Mouse (Mus musculus) MEL (cell line): ENCODE measurements around the gene Fxyd7. TPM values are rescaled to one million over a fixed set of nuclear protein-coding genes. Genes with fewer than 3 reads are reported as not detected.

Experiments used
- DNase-seq: peaks from one replicate; pipeline ENCODE4 v3.0.0; 2011; ENCODE audit warnings: low read depth, low spot score
- H3K27ac ChIP-seq: 2 replicates; pipeline ENCODE4 v1.5.1; 2012; ENCODE audit warnings: low read depth, mild to moderate bottlenecking, control low read depth, low read length, moderate library complexity; ENCODE audit not compliant: control insufficient read depth
- H3K27me3 ChIP-seq, 2 experiments: fragments of 150-350 bp in 1 of 2; sonication (generic) in 1 of 2; 2 replicates each; pipeline ENCODE4 v1.6.1; 2012; ENCODE audit warnings: low read length in 2 of 2, mild to moderate bottlenecking in 2 of 2, improper control_type of control experiment in 1 of 2, moderate library complexity in 1 of 2; ENCODE audit not compliant: insufficient read depth in 2 of 2, control insufficient read depth in 1 of 2
- H3K36me3 ChIP-seq, 2 experiments: 2 replicates each; pipeline ENCODE4 v1.6.1; 2012 to 2014; ENCODE audit warnings: low read length in 2 of 2, improper control_type of control experiment in 1 of 2, inconsistent platforms in 1 of 2, mild to moderate bottlenecking in 1 of 2; ENCODE audit not compliant: insufficient read depth in 2 of 2, control insufficient read depth in 1 of 2
- H3K4me1 ChIP-seq, 2 experiments: fragments of 150-350 bp in 1 of 2; sonication (generic) in 1 of 2; 2 replicates each; pipeline ENCODE4 v1.6.1; 2012; ENCODE audit warnings: low read length in 2 of 2, improper control_type of control experiment in 1 of 2, mild to moderate bottlenecking in 1 of 2; ENCODE audit not compliant: insufficient read depth in 2 of 2, control insufficient read depth in 1 of 2
- H3K4me3 ChIP-seq, 2 experiments: fragments of 150-350 bp in 1 of 2; sonication (generic) in 1 of 2; 2 replicates each; pipeline ENCODE4 v1.5.1; 2012; ENCODE audit warnings: low read depth in 2 of 2, low read length in 2 of 2, mild to moderate bottlenecking in 2 of 2, moderate library complexity in 2 of 2, control low read depth in 1 of 2, improper control_type of control experiment in 1 of 2; ENCODE audit not compliant: control insufficient read depth in 1 of 2, insufficient read depth in 1 of 2
- H3K79me2 ChIP-seq: 2 replicates; pipeline ENCODE4 v1.6.1; 2012; ENCODE audit warnings: mild to moderate bottlenecking, low read length, moderate library complexity; ENCODE audit not compliant: control insufficient read depth, poor library complexity, insufficient read depth
- H3K9ac ChIP-seq: 2 replicates; pipeline ENCODE4 v1.6.1; 2012; ENCODE audit warnings: low read depth, mild to moderate bottlenecking, control low read depth, low read length, moderate library complexity; ENCODE audit not compliant: control insufficient read depth, poor library complexity, severe bottlenecking
- H3K9me3 ChIP-seq: fragments of 150-350 bp; sonication (generic); replicated peaks from 2 replicates; pipeline ENCODE4 v1.6.1; 2012; ENCODE audit warnings: mild to moderate bottlenecking, low read length, improper control_type of control experiment, moderate library complexity; ENCODE audit not compliant: insufficient read depth
- CHD1 ChIP-seq: IDR thresholded peaks from 2 replicates; pipeline ENCODE4 v1.6.1; 2012; ENCODE audit warnings: low read depth, mild to moderate bottlenecking, inconsistent platforms, low read length, improper control_type of control experiment
- CTCF ChIP-seq, 3 experiments: IDR thresholded peaks in 2 of 3; conservative IDR thresholded peaks in 1 of 3; 2 replicates each; pipeline ENCODE4 v1.5.1; 2011 to 2012; ENCODE audit warnings: low read length in 3 of 3, low read depth in 2 of 3, mild to moderate bottlenecking in 2 of 3, improper control_type of control experiment in 1 of 3, inconsistent platforms in 1 of 3, mixed read lengths in 1 of 3, moderate library complexity in 1 of 3; ENCODE audit not compliant: control insufficient read depth in 1 of 3, insufficient read depth in 1 of 3, poor library complexity in 1 of 3, severe bottlenecking in 1 of 3
- E2F4 ChIP-seq: IDR thresholded peaks from 2 replicates; pipeline ENCODE4 v1.6.1; 2011; ENCODE audit warnings: low read depth, low read length, improper control_type of control experiment, borderline replicate concordance
- EP300 ChIP-seq, 2 experiments: IDR thresholded peaks; 2 replicates each; pipeline ENCODE4 v1.6.1; 2011; ENCODE audit warnings: improper control_type of control experiment in 2 of 2, low read length in 2 of 2, low read depth in 1 of 2, mild to moderate bottlenecking in 1 of 2
- ETS1 ChIP-seq: IDR thresholded peaks from 2 replicates; pipeline ENCODE4 v1.6.1; 2012; ENCODE audit warnings: low read depth, mild to moderate bottlenecking, inconsistent platforms, low read length, improper control_type of control experiment, moderate library complexity
- GATA1 ChIP-seq: IDR thresholded peaks from 2 replicates; pipeline ENCODE4 v1.6.1; 2011; ENCODE audit warnings: low read depth, low read length, improper control_type of control experiment
- HCFC1 ChIP-seq: IDR thresholded peaks from 2 replicates; pipeline ENCODE4 v1.6.1; 2012; ENCODE audit warnings: low read depth, mild to moderate bottlenecking, inconsistent platforms, low read length, improper control_type of control experiment, moderate library complexity
- KAT2A ChIP-seq: conservative IDR thresholded peaks from 2 replicates; pipeline ENCODE4 v1.6.1; 2012; ENCODE audit warnings: low read depth, low read length, improper control_type of control experiment, inconsistent platforms
- MEF2A ChIP-seq: IDR thresholded peaks from 2 replicates; pipeline ENCODE4 v1.6.1; 2014; ENCODE audit warnings: low read depth, mild to moderate bottlenecking, inconsistent platforms, low read length, improper control_type of control experiment; ENCODE audit not compliant: poor library complexity, insufficient replicate concordance, severe bottlenecking; ENCODE audit errors: extremely low read depth
- MYB ChIP-seq: IDR thresholded peaks from 2 replicates; pipeline ENCODE4 v1.6.1; 2011; ENCODE audit warnings: mild to moderate bottlenecking, low read depth, low read length, improper control_type of control experiment
- RAD21 ChIP-seq: IDR thresholded peaks from 2 replicates; pipeline ENCODE4 v1.6.1; 2011; ENCODE audit warnings: mild to moderate bottlenecking, low read depth, low read length, improper control_type of control experiment
- RCOR1 ChIP-seq: IDR thresholded peaks from 2 replicates; pipeline ENCODE4 v1.6.1; 2012; ENCODE audit warnings: low read depth, mild to moderate bottlenecking, inconsistent platforms, low read length, improper control_type of control experiment
- SIN3A ChIP-seq: IDR thresholded peaks from 2 replicates; pipeline ENCODE4 v1.6.1; 2012; ENCODE audit warnings: low read length, improper control_type of control experiment, inconsistent platforms
- SMC3 ChIP-seq: IDR thresholded peaks from 2 replicates; pipeline ENCODE4 v1.6.1; 2011; ENCODE audit warnings: low read depth, low read length, improper control_type of control experiment
- TAL1 ChIP-seq: IDR thresholded peaks from 2 replicates; pipeline ENCODE4 v1.6.1; 2012; ENCODE audit warnings: mild to moderate bottlenecking, inconsistent platforms, low read length, moderate library complexity, mixed read lengths
- USF2 ChIP-seq, 2 experiments: IDR thresholded peaks; 2 replicates each; pipeline ENCODE4 v1.6.1; 2011 to 2012; ENCODE audit warnings: improper control_type of control experiment in 2 of 2, low read length in 2 of 2, borderline replicate concordance in 1 of 2, inconsistent platforms in 1 of 2, low read depth in 1 of 2, mild to moderate bottlenecking in 1 of 2; ENCODE audit not compliant: insufficient read depth in 1 of 2
- ZC3H11A ChIP-seq: IDR thresholded peaks from 2 replicates; pipeline ENCODE4 v1.6.1; 2012; ENCODE audit warnings: low read depth, mild to moderate bottlenecking, inconsistent platforms, low read length, improper control_type of control experiment
- polyA plus RNA-seq, 2 experiments: library from polyadenylated mRNA; stranded (reverse) in 1 of 2; unstranded in 1 of 2; fragments of >175 nt in 1 of 2; fragments of >200 nt in 1 of 2; gene quantifications; 2 replicates each; pipeline versions ENCODE4 v1.2.1 to v1.2.4; 2012; ENCODE audit warnings: low replicate concordance in 2 of 2, low read depth in 1 of 2; ENCODE audit not compliant: insufficient read length in 2 of 2, insufficient read depth in 1 of 2, missing spikeins in 1 of 2
- total RNA-seq: library from RNA; depleted of rRNA; stranded (reverse); fragments of 300-350 nt; gene quantifications from 2 replicates; pipeline ENCODE4 v1.2.3, GENCODE M21; 2012

The Fxyd7 gene
- total and polyA plus RNA-seq, 3 experiments, result 0.11 TPM; not detected in 2

DNA sequence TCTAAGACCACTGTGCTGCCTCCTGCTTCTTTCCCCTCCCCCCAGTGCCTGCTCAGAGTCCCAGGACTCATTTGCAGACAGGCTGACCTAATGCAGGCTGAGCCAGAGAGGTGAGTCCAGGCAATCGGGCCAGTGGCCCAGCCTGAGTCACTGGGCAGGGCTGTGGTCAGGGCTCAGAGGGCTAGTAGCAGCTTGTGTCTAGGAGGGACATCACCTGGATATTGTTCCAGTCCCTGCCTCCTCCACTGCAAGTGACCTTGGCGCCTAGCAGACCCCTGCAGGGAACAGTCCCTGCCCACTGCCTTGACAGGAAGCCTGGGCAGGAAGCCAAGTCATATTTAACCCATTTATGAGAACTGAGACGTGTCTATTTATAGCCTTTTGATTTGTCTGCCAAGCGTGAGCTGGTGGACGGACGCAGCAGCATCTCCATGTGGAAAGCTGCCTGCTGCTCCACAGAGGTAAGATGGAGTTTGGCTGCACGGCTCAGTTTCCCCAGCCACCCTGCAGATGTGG lies 50.7 kb downstream of the Fxyd7 start:
- no peak for TF ChIP-seq RCOR1
- no peak for TF ChIP-seq E2F4
- TF ChIP-seq EP300 (IDR thresholded peaks at IDR 0.05; ENCODE audit: low read depth in 1 of 2, low read length in 2 of 2), result peak in 1 of 2 experiments; percentile 7; a peak in 1 of 4 replicates
- no peak for TF ChIP-seq ETS1
- no peak for TF ChIP-seq ZC3H11A
- TF ChIP-seq HCFC1, result no peak
- TF ChIP-seq TAL1, result no peak
- no peak for TF ChIP-seq CTCF (IDR thresholded peaks at IDR 0.05 in 2 of 3, conservative IDR thresholded peaks at IDR 0.05 in 1 of 3; ENCODE audit: control insufficient read depth in 1 of 3, insufficient read depth in 1 of 3, low read depth in 2 of 3, low read length in 3 of 3, poor library complexity in 1 of 3, severe bottlenecking in 1 of 3)
- TF ChIP-seq RAD21, result no peak
- no peak for TF ChIP-seq USF2 (IDR thresholded peaks at IDR 0.05; ENCODE audit: borderline replicate concordance in 1 of 2, insufficient read depth in 1 of 2, low read depth in 1 of 2, low read length in 2 of 2)
- TF ChIP-seq MEF2A, result peak; percentile 77; the same call in 1 of the 2 replicates
- TF ChIP-seq CHD1, result no peak
- no peak for TF ChIP-seq GATA1
- TF ChIP-seq KAT2A, result no peak
- no peak for TF ChIP-seq MYB
- Histone ChIP-seq H3K36me3 (peaks cover 0 to 14% of the 10 kb centered on the region in 2 experiments; a peak in 2 of 4 replicates), H3K27ac (no peak overlapping the region), H3K79me2 (no peaks in the 10 kb centered on the region), H3K4me3 (no peak overlapping the region), H3K9ac (no peak overlapping the region), H3K4me1 (peaks cover 3 to 28% of the 10 kb centered on the region in 2 experiments), H3K27me3 (no peaks in the 10 kb centered on the region), H3K9me3 (no peaks in the 10 kb centered on the region)
- peak; percentile 57 for DNase-seq

DNA sequence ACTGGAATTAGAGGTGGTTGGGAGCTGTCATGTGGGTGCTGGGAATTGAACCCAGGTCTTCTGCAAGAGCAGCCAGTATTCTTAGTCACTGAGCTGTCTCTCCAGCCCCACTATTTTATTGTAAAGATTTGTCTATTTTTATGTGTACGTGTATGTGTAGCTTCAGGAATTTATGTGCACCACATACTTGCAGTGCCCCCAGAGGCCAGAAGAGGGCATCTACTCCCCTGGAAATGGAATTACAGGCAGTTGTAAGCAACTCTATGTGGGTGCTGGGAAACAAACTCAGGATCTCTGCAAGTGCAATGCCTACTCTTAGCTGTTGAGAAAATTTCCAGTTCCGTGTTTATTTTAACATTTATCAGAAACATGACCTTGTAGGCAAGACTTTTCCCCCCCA lies 54.8 kb downstream of the Fxyd7 start:
- Histone ChIP-seq H3K36me3 (peaks cover 0 to 15% of the 10 kb centered on the region in 2 experiments; a peak in 2 of 4 replicates), H3K79me2 (no peaks in the 10 kb centered on the region), H3K4me3 (no peak overlapping the region), H3K27ac (no peak overlapping the region), H3K9ac (no peak overlapping the region), H3K9me3 (no peaks in the 10 kb centered on the region), H3K27me3 (no peaks in the 10 kb centered on the region), H3K4me1 (peaks cover 5 to 23% of the 10 kb centered on the region in 2 experiments)
- TF ChIP-seq SMC3 (peak; percentile 23; the same call in 1 of the 2 replicates), CTCF (IDR thresholded peaks at IDR 0.05 in 2 of 3, conservative IDR thresholded peaks at IDR 0.05 in 1 of 3; ENCODE audit: control insufficient read depth in 1 of 3, insufficient read depth in 1 of 3, low read depth in 2 of 3, low read length in 3 of 3, poor library complexity in 1 of 3, severe bottlenecking in 1 of 3) (peak in 2 of 3 experiments; percentile 17 to 28; a peak in 2 of 6 replicates), RAD21 (peak; percentile 16), SIN3A (no peak)
- DNase-seq, result no peak
